Mouse (Mus musculus): ENCODE results near the gene Ccr6. TPM values are rescaled to one million over a fixed set of nuclear protein-coding genes. Genes with fewer than 3 reads are reported as not detected.

Gene Ccr6
- total RNA-seq, 2 experiments from 2014 or later = 0.47 to 0.62 TPM

- peak; percentile 51 for ATAC-seq (ENCODE audit: poor library complexity, severe bottlenecking)
These were observed 47.1 kb downstream of the Ccr6 start, which contains the start of gene Mpc1 for GRCm38 (mm10) chr17:8282821-8283525. TSS of gene Mpc1 (plus strand) at chr17:8282904.

DNA sequence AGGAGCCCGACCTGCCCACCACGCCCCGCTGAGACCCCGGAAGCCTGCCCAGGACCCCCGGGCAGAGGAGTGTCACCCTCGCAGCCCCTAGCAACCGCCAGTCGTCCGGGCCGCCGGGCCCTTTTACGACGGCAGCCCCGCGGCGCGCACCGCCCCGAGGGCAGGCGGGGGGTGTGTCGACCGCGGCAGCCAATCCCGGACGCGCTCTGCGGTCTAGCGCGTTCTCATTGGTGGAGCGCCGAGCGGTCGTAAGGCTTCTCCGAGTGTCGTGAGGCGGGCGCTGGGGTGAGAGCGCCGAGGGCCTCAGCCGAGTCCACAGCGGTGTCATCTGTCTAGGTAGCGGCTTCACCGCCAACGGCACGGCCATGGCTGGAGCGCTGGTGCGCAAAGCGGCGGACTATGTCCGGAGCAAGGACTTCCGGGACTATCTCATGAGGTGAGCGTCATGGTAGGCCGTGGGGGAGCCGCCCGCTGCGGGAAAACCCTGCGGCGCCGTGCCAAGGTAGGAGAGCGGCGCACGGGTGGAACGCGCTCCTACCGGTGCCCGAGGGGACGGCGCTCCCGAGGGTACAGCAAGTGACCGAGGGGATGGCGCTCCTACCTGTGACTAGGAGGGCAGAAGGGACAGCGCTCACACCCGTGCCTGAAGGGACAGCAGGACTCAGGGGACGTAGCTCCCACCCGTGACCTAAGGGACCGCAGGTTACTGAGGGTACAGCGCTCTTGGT, 47.8 kb downstream of the Ccr6 start:
- ATAC-seq (ENCODE audit: poor library complexity, severe bottlenecking) = peak; percentile 92

DNA sequence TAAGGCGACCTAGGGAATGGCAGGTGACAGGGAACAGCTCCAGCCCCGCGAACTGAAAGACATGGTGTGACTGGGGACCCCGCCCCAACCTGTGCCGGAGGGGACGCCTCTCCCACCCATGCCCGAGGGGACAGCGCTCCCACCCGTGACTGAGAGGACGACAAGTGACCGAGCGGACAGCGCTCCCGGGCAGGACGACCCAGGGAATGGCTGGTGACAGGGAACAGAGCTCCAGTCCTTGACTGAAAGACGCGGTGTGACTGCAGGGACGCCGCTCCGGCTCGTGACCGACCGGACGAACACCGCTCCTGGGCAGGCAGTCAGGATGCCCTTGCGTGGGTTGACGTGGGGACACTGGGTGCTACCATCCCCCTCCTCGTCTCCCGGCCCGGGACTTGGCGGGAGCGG, 48.4 kb downstream of the Ccr6 start:
- ATAC-seq (ENCODE audit: poor library complexity, severe bottlenecking) = peak; percentile 11

DNA sequence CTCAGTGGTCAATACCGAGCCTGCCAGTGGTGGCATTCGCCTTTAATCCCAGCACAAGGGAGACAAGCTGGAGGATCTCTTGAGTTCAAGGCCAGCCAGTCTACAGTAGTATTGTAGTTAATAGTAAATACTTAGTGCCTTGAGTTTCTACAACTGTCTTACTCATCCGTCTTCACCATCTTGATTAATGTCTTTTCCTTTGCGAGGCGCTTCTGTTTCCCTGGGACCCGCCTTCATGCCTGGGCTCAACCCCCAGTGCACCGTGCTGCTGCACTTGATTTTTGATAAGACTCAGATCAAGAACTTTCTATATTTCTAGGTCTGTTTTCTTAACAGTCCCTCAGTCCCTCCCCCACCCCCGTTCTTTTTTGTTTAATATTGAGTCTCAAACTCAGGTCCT, 49.2 kb downstream of the Ccr6 start:
- ATAC-seq (ENCODE audit: poor library complexity, severe bottlenecking) = no peak

- no peak for ATAC-seq (ENCODE audit: poor library complexity, severe bottlenecking)
These were observed 51.1 kb downstream of the Ccr6 start for GRCm38 (mm10) chr17:8286987-8287386.

DNA sequence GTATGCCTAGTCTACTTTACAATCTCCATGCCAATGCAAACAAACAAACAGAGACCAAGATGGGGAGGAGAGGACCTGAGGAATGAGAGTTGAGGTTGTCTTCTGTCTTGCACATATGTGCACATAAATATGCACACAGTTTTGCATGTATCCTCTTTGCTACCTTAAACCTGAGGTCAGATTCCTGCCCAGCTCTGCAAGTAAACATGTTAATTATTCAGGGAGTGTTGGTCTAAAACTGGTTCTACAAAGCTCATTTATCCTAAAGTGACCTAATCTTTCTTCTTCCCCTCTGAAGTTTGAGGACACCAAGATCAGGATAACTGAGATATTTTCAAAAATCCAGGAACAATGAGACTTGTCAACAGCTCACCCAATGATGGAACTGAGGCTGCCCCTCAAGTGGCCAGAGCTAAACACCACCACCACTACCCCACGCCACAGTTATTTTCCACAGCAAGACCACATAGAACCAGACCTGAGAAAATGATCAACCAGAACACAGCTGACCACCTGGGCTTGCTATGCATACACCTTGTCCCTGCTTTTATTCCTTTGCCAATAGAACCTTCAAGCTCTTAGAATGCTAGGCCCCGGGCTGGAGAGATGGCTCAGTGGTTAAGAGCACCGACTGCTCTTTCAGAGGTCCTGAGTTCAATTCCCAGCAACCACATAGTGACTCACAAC, 54.3 kb downstream of the Ccr6 start:
- no peak for ATAC-seq (ENCODE audit: poor library complexity, severe bottlenecking)

DNA sequence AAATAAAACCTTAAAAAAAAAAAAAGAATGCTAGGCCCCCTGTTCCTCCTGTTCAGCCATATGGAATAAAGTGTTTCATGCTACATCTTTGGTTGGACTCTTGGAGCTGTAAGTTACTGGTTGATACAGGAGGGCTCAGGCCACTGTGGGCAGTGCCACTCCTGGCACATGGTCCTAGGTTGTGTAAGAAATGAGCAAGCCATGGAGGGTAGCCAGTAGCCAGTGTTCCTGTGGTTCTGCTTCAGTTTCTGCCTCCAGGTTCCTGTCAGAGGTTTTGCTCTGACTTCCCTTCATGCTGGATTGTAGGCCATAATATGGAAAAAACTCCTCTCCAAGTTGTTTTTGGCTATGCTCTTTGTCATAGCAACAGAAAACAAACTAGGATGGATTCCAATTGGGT, 54.9 kb downstream of the Ccr6 start:
- ATAC-seq (ENCODE audit: poor library complexity, severe bottlenecking) = no peak

GRCm38 (mm10) chr17:8295825-8296224, 60.0 kb downstream of the Ccr6 start:
- no peak for ATAC-seq (ENCODE audit: poor library complexity, severe bottlenecking)

- ATAC-seq (ENCODE audit: poor library complexity, severe bottlenecking) = no peak
These were observed 60.5 kb downstream of the Ccr6 start for GRCm38 (mm10) chr17:8296313-8296844.

- no peak for ATAC-seq (ENCODE audit: poor library complexity, severe bottlenecking)
These were observed 61.9 kb downstream of the Ccr6 start for GRCm38 (mm10) chr17:8297746-8298145.

- no peak for ATAC-seq (ENCODE audit: poor library complexity, severe bottlenecking)
These were observed 62.4 kb downstream of the Ccr6 start for GRCm38 (mm10) chr17:8298281-8298680.

GRCm38 (mm10) chr17:8299524-8299923, 63.7 kb downstream of the Ccr6 start:
- ATAC-seq (ENCODE audit: poor library complexity, severe bottlenecking) = peak; percentile 74

DNA sequence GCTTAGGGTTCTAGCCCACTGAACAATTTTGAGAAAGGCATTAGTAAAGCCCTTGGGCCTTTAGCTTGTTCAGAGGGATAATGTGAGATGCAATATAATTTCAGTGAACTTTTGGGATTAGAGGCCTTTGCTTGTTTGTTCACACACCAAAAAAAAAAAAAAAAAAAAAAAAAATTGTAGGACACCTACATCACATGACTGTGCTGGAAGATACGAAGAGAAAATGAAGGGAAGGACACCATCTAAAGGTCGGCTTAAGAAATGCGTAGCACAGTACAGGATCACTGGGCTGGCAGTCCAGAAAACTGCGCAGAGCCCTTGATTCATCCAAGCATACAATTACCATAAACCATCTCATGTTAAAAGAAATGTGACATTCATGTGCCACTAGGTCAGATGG, 65.7 kb downstream of the Ccr6 start:
- no peak for ATAC-seq (ENCODE audit: poor library complexity, severe bottlenecking)

GRCm38 (mm10) chr17:8302772-8303438, 67.1 kb downstream of the Ccr6 start:
- ATAC-seq (ENCODE audit: poor library complexity, severe bottlenecking) = no peak

GRCm38 (mm10) chr17:8303671-8304070, 67.8 kb downstream of the Ccr6 start:
- ATAC-seq (ENCODE audit: poor library complexity, severe bottlenecking) = no peak

DNA sequence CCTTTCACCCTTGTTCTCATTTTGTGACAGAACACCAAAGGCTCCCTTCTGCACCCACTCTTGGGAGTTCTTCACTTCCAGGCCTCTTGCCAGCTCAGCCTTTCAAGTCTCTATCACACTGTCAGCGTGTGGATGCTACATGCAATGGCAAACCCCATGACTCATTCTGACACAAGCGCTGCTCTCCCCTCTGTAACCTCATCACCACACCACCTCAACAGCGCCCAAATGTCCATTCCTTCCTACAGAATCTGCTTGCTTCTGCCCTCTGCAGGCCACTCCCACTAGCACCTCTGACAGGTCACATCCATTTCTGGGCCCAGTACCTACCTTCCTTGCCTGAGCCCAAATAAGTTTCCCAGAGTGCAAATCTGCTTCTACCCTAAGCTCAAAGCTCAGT, 70.0 kb downstream of the Ccr6 start:
- 0 out of 2 replicates have a peak, but pooled peaks have one; percentile 26 for ATAC-seq (ENCODE audit: poor library complexity, severe bottlenecking)

Other genes with a start within 250 kb of the Ccr6 start
- gene Gm49673, start 88.3 kb upstream of the Ccr6 start, total RNA-seq (2015) = not detected in 2 replicates
- not detected in 2 replicates for gene Gm49673, start 88.3 kb upstream of the Ccr6 start, total RNA-seq (2017)
- gene Rnaset2a, start 87.9 kb upstream of the Ccr6 start, total RNA-seq (2015) = 54.1 and 63.1 TPM in 2 replicates
- gene Rnaset2a, start 87.9 kb upstream of the Ccr6 start, total RNA-seq (2017) = 48.7 and 54.6 TPM in 2 replicates
- 18.0 and 25.5 TPM in 2 replicates for gene Fgfr1op, start 70.5 kb upstream of the Ccr6 start, total RNA-seq (2015)
- gene Fgfr1op, start 70.5 kb upstream of the Ccr6 start, total RNA-seq (2017) = 23.4 and 29.7 TPM in 2 replicates
- 198 and 227 TPM in 2 replicates for gene Mpc1, start 46.9 kb downstream of the Ccr6 start, total RNA-seq (2015)
- 109 and 143 TPM in 2 replicates for gene Mpc1, start 46.9 kb downstream of the Ccr6 start, total RNA-seq (2017)
- gene Sft2d1, start 75.1 kb downstream of the Ccr6 start, total RNA-seq (2015) = 249 and 340 TPM in 2 replicates
- gene Sft2d1, start 75.1 kb downstream of the Ccr6 start, total RNA-seq (2017) = 60.2 and 62.4 TPM in 2 replicates
- gene Prr18, start 101.4 kb downstream of the Ccr6 start, total RNA-seq (2015) = 0.04 and 0.16 TPM in 2 replicates
- 0.04 and 0.20 TPM in 2 replicates for gene Prr18, start 101.4 kb downstream of the Ccr6 start, total RNA-seq (2017)
- gene T2, start 119.9 kb downstream of the Ccr6 start, total RNA-seq (2015) = not detected in 2 replicates
- gene T2, start 119.9 kb downstream of the Ccr6 start, total RNA-seq (2017) = 0.59 TPM in 1 of 2 replicates, not detected in the other
- not detected in 2 replicates for gene T, start 198.4 kb downstream of the Ccr6 start, total RNA-seq (2015)
- not detected in 2 replicates for gene T, start 198.4 kb downstream of the Ccr6 start, total RNA-seq (2017)